Mouse (Mus musculus) midbrain, postnatal 0 days (tissue): ENCODE data around the gene Phf12. TPM values are rescaled to one million over a fixed set of nuclear protein-coding genes. Genes with fewer than 3 reads are reported as not detected.

ENCODE experiments used
- ATAC-seq: fragments of 200-750 bp; cut with Nextera tagmentation; 2 replicates; pipeline ENCODE4 v1.8.0; 2017; ENCODE audit warnings: moderate number of reproducible peaks, mild to moderate bottlenecking, moderate TSS enrichment, moderate library complexity; ENCODE audit not compliant: low FRiP score
- DNase-seq: peaks from one replicate; pipeline ENCODE4 v3.0.0-alpha.2; 2015; ENCODE audit warnings: low spot score
- H3K27ac ChIP-seq: fragments of 300-500 bp; sonication (generic); 2 replicates; pipeline ENCODE4 v1.5.1; 2014; ENCODE audit warnings: low read depth, mild to moderate bottlenecking, low read length, mixed read lengths
- H3K27me3 ChIP-seq: fragments of 300-500 bp; sonication (generic); 2 replicates; pipeline ENCODE4 v1.6.1; 2014; ENCODE audit warnings: low read length, control low read depth, mixed read lengths; ENCODE audit not compliant: insufficient read depth
- H3K36me3 ChIP-seq: fragments of 300-500 bp; sonication (generic); 2 replicates; pipeline ENCODE4 v1.6.1; 2014; ENCODE audit warnings: low read length, control low read depth, mixed read lengths; ENCODE audit not compliant: insufficient read depth
- H3K4me1 ChIP-seq: fragments of 300-500 bp; sonication (generic); 2 replicates; pipeline ENCODE4 v1.6.1; 2014; ENCODE audit warnings: mild to moderate bottlenecking, control low read depth, antibody characterized with exemption, low read length, mixed read lengths; ENCODE audit not compliant: insufficient read depth
- H3K4me2 ChIP-seq: fragments of 300-500 bp; sonication (generic); 2 replicates; pipeline ENCODE4 v1.6.1; 2014; ENCODE audit warnings: low read depth, mild to moderate bottlenecking, low read length, mixed read lengths; ENCODE audit not compliant: poor library complexity, severe bottlenecking
- H3K4me3 ChIP-seq: fragments of 300-500 bp; sonication (generic); 2 replicates; pipeline ENCODE4 v1.5.1; 2014; ENCODE audit warnings: low read depth, mild to moderate bottlenecking, low read length, moderate library complexity
- H3K9ac ChIP-seq: fragments of 300-500 bp; sonication (generic); replicated peaks from 2 replicates; pipeline ENCODE4 v1.6.1; 2014; ENCODE audit warnings: mild to moderate bottlenecking, low read length, moderate library complexity, mixed read lengths; ENCODE audit not compliant: poor library complexity, severe bottlenecking
- H3K9me3 ChIP-seq: fragments of 300-500 bp; sonication (generic); 2 replicates; pipeline ENCODE4 v1.6.1; 2016; ENCODE audit warnings: low read length, control low read depth
- CTCF ChIP-seq: IDR thresholded peaks from 2 replicates; pipeline ENCODE4 v1.5.1; 2016; ENCODE audit warnings: antibody characterized with exemption, mild to moderate bottlenecking
- WGBS: fragments of 180-500 bp; shearing (Covaris S2); extraction: QIAGEN DNeasy Blood & Tissue Kit; methylation state at CpG from one replicate; pipeline ENCODE4 v1.1.7; 2014; 5-methylcytosine and 5-hydroxymethylcytosine counted together
- polyA plus RNA-seq: library from polyadenylated mRNA; unstranded; fragments of >200 nt; fragmentation: Nextera tagmentation; extraction: Ambion mirVana; gene quantifications from 2 replicates; pipeline ENCODE4 v1.2.1, GENCODE M21; 2015
- total RNA-seq: library from RNA; depleted of rRNA; stranded (reverse); fragments of >200 nt; gene quantifications from 2 replicates; pipeline ENCODE4 v1.2.3, GENCODE M21; 2014

Phf12 gene
- total and polyA plus RNA-seq, 2 experiments from 2014 or later = 9.9 to 53.9 TPM

GRCm38 (mm10) chr11:78067566-78067965 lies 85.0 kb downstream of the Phf12 start:
- H3K4me3 ChIP-seq = no peak overlapping the region
- no peaks in the 10 kb centered on the region for H3K9me3 ChIP-seq
- H3K27ac ChIP-seq = no peak overlapping the region
- peaks cover 7% of the 10 kb centered on the region for H3K36me3 ChIP-seq
- WGBS = 80% methylated on average over 5 of the region's 5 CpGs
- DNase-seq = no peak
- no peak overlapping the region for H3K9ac ChIP-seq
- H3K27me3 ChIP-seq = no peaks in the 10 kb centered on the region
- ATAC-seq = no peak
- TF ChIP-seq CTCF = no peak
- no peak overlapping the region for H3K4me2 ChIP-seq
- no peaks in the 10 kb centered on the region for H3K4me1 ChIP-seq

DNA sequence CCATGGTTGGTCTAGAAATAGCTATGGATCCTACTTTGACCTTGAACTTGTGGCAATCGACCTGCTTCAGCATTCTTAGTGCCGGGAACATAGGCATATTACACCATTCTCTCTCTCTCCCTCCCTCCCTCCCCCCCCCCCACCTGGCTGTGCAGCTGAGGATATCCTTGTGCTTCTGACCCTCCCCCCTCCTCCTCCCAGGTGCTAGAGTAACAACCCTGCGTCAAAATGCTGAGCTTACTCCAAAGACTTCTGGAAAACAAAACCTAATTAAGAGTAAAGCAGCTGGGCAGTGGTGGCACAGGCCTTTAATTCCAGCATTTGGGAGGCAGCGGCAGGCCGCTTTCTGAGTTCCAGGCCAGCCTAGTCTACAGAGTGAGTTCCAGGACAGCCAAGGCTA lies 86.6 kb downstream of the Phf12 start:
- Histone ChIP-seq H3K27ac (no peak overlapping the region), H3K36me3 (peaks cover 18% of the 10 kb centered on the region), H3K4me2 (no peak overlapping the region), H3K27me3 (no peaks in the 10 kb centered on the region), H3K9ac (no peak overlapping the region), H3K4me1 (no peaks in the 10 kb centered on the region), H3K4me3 (no peak overlapping the region), H3K9me3 (no peaks in the 10 kb centered on the region)
- ATAC-seq = no peak
- WGBS = 84% methylated on average over 5 of the region's 5 CpGs
- no peak for TF ChIP-seq CTCF
- no peak for DNase-seq

DNA sequence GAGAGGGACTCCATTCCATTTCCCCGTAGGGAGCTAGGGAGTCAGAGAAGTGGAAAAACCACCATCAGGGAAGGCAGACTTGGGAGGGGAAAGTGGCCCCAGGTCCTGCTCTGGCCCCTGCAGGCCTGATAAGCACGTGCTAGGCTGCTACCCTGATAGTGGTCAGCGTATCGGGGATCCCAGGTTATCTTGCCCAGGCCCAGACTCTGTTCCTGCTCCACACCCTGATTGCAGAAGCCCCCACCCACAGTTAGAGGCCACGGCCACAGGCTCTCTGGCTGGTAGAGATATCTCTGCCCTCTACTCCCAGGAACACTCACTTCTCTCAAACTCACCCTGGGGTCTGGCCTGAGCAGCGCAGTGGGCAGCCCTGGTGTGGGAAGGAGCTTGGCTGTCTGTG lies 87.1 kb downstream of the Phf12 start:
- Histone ChIP-seq H3K4me3 (no peak overlapping the region), H3K9me3 (no peaks in the 10 kb centered on the region), H3K27ac (no peak overlapping the region), H3K36me3 (peaks cover 23% of the 10 kb centered on the region), H3K4me1 (no peaks in the 10 kb centered on the region), H3K9ac (no peak overlapping the region), H3K4me2 (no peak overlapping the region), H3K27me3 (no peaks in the 10 kb centered on the region)
- WGBS = 88% methylated on average over 6 of the region's 6 CpGs
- DNase-seq (no peak), ATAC-seq (no peak)
- no peak for TF ChIP-seq CTCF

GRCm38 (mm10) chr11:78071938-78072337 lies 89.4 kb downstream of the Phf12 start:
- WGBS = 86% methylated on average over 5 of the region's 5 CpGs

DNA sequence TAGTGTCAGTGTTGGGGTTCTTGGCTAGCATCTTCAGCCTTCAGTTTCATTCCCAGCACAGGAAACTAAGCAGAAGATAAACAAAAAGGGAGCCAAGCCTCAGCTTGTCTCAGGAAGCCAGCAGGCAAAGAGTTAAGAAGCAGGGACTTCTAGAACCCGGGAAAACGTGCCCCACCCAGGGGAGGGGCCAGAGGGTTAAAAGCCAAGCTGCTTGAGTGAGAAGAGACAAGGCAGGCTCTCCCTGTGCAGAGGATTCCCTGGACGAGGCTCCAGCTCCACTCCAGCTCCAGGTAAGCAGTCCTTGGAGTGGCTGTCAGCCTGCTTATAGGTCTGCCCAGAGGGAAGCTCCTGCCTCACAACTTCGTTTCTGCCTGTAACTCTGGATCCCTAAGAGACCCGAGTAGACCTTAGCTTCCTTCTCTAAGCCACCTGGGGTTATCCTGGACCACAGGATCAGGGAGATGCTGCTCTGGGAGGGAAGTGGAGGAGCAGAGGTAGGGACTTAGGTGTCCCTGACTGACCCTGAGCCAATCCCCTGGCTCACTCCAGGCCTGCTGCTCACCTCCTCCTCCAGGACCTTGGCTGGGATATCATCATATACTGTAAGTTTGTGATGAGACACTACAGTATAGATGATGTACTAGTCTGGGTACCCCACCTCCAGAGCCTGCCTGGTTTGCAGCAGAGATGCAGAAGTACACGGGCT lies 90.0 kb downstream of the Phf12 start:
- Histone ChIP-seq H3K4me1 (no peaks in the 10 kb centered on the region), H3K9me3 (no peaks in the 10 kb centered on the region), H3K27ac (no peak overlapping the region), H3K27me3 (no peaks in the 10 kb centered on the region), H3K9ac (no peak overlapping the region), H3K36me3 (peaks cover 41% of the 10 kb centered on the region), H3K4me3 (no peak overlapping the region), H3K4me2 (no peak overlapping the region)
- no peak for TF ChIP-seq CTCF
- 28% methylated on average over 6 of the region's 6 CpGs for WGBS
- DNase-seq (no peak), ATAC-seq (no peak)

More at GRCm38 (mm10) chr11:78071938-78072337, 89.4 kb downstream of the Phf12 start:
- no peak for TF ChIP-seq CTCF
- Histone ChIP-seq H3K4me2 (no peak overlapping the region), H3K36me3 (peaks cover 37% of the 10 kb centered on the region), H3K27me3 (no peaks in the 10 kb centered on the region), H3K4me1 (no peaks in the 10 kb centered on the region), H3K4me3 (no peak overlapping the region), H3K9ac (no peak overlapping the region), H3K9me3 (no peaks in the 10 kb centered on the region), H3K27ac (no peak overlapping the region)
- no peak for DNase-seq
- no peak for ATAC-seq

- 95% methylated on average over 9 of the region's 9 CpGs for WGBS
- Histone ChIP-seq H3K27me3 (no peaks in the 10 kb centered on the region), H3K9ac (no peak overlapping the region), H3K4me3 (no peak overlapping the region), H3K4me1 (no peaks in the 10 kb centered on the region), H3K27ac (no peak overlapping the region), H3K36me3 (peaks cover 43% of the 10 kb centered on the region), H3K4me2 (no peak overlapping the region), H3K9me3 (no peaks in the 10 kb centered on the region)
- ATAC-seq (no peak), DNase-seq (no peak)
- TF ChIP-seq CTCF = no peak
Measured at GRCm38 (mm10) chr11:78073577-78074276, 91.2 kb downstream of the Phf12 start.
